Mouse (Mus musculus) heart, postnatal 0 days (tissue): ENCODE results near the gene Add3. TPM values are rescaled to one million over a fixed set of nuclear protein-coding genes. Genes with fewer than 3 reads are reported as not detected.

ENCODE experiments used
- ATAC-seq: fragments of 200-750 bp; cut with Nextera tagmentation; 2 replicates; pipeline ENCODE4 v1.8.0; 2017; ENCODE audit warnings: low read depth, moderate number of reproducible peaks, moderate library complexity; ENCODE audit not compliant: insufficient read depth
- DNase-seq: peaks from one replicate; pipeline ENCODE4 v3.0.0-alpha.2; 2016; ENCODE audit warnings: low spot score
- H3K27ac ChIP-seq: fragments of 300-500 bp; sonication (generic); 2 replicates; pipeline ENCODE4 v1.5.1; 2014; ENCODE audit warnings: low read depth, mild to moderate bottlenecking
- H3K27me3 ChIP-seq: fragments of 300-500 bp; sonication (generic); 2 replicates; pipeline ENCODE4 v1.6.1; 2014; ENCODE audit warnings: low read length, mixed read lengths; ENCODE audit not compliant: control insufficient read depth, insufficient read depth
- H3K36me3 ChIP-seq: fragments of 300-500 bp; sonication (generic); replicated peaks from 2 replicates; pipeline ENCODE4 v1.6.1; 2014; ENCODE audit warnings: low read length, mixed read lengths; ENCODE audit not compliant: control insufficient read depth, insufficient read depth
- H3K4me1 ChIP-seq: fragments of 300-500 bp; sonication (generic); 2 replicates; pipeline ENCODE4 v1.6.1; 2014; ENCODE audit warnings: antibody characterized with exemption; ENCODE audit not compliant: control insufficient read depth, insufficient read depth
- H3K4me2 ChIP-seq: fragments of 300-500 bp; sonication (generic); 2 replicates; pipeline ENCODE4 v1.6.1; 2014; ENCODE audit warnings: low read depth, mild to moderate bottlenecking, low read length, moderate library complexity
- H3K4me3 ChIP-seq: fragments of 300-500 bp; sonication (generic); 2 replicates; pipeline ENCODE4 v1.5.1; 2014; ENCODE audit warnings: low read depth, low read length
- H3K9ac ChIP-seq: fragments of 300-500 bp; sonication (generic); replicated peaks from 2 replicates; pipeline ENCODE4 v1.6.1; 2014; ENCODE audit warnings: low read depth, low read length, mixed read lengths
- H3K9me3 ChIP-seq: fragments of 300-500 bp; sonication (generic); replicated peaks from 2 replicates; pipeline ENCODE4 v1.6.1; 2016; ENCODE audit warnings: low read length; ENCODE audit not compliant: control insufficient read depth
- CTCF ChIP-seq: IDR thresholded peaks from 2 replicates; pipeline ENCODE4 v1.5.1; 2016; ENCODE audit warnings: antibody characterized with exemption, control low read depth, low read depth
- EP300 ChIP-seq: IDR thresholded peaks from 2 replicates; pipeline ENCODE4 v1.6.1; 2016; ENCODE audit warnings: antibody characterized with exemption, low read depth
- WGBS: fragments of 180-500 bp; shearing (Covaris S2); extraction: QIAGEN DNeasy Blood & Tissue Kit; methylation state at CpG from one replicate; pipeline ENCODE4 v1.1.7; 2014; 5-methylcytosine and 5-hydroxymethylcytosine counted together
- polyA plus RNA-seq: library from polyadenylated mRNA; unstranded; fragments of >200 nt; fragmentation: Nextera tagmentation; extraction: Ambion mirVana; gene quantifications from 2 replicates; pipeline ENCODE4 v1.2.1, GENCODE M21; 2015
- total RNA-seq: library from RNA; depleted of rRNA; stranded (reverse); fragments of >200 nt; gene quantifications from 2 replicates; pipeline ENCODE4 v1.2.3, GENCODE M21; 2014; ENCODE audit warnings: low replicate concordance

Gene Add3
- total and polyA plus RNA-seq, 2 experiments from 2014 or later, result 62.1 to 82.9 TPM

DNA sequence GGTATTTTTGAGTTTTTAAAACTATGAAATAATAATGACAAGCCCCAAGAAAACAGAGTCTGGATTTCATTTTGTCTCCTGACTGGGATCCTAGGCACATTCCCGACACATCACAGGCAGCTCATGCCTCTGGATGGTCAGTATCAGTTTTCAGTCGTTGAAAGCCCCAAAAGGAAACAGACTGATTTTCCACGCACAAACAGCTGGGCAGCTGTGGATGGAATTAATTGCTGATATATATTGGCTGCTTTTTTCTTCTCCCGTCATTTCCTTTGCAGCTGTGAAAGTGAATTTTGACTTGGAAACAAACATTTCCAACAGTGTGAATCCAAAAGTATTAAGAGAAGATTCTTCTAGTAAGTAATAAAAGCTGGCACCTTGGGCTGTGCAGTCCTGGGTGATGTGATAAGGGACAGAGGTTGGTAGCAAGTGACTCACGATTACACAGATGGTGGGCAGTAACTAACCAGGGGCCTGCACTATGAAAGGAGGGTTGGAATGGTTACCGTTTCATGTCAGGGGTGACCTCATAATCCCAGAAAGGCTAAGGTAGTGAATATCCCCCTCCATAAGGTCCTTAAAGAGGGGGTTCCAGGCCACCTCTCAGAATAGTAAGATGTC lies 51.7 kb downstream of the Add3 start:
- Histone ChIP-seq H3K4me2 (0 out of 2 replicates have a peak overlapping the region, but pooled peaks have one; percentile 24), H3K4me1 (peaks cover 76% of the 10 kb centered on the region)

DNA sequence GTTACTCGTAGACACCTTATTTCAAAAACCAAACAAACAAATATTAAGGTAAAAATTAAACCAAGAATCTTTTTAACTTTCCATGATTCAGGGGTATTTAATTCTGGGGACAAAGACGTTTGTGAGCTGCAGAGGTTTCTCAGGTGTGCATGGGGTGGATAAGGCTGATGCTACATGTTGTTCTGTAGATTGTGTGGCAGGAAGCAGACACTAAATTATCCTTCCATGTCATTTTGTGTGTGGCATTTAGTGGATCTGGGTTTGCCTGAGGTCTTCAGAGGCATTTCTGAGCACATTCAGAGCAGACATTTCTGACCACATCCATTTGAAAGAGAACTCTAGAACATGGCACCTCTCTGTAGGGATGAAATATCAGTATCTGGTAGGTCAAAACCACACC lies 52.9 kb downstream of the Add3 start:
- no peak overlapping the region for H3K4me2 ChIP-seq
- H3K27ac ChIP-seq, result peak overlapping the region; percentile 88
- no peak overlapping the region for H3K4me3 ChIP-seq
- no peak overlapping the region for H3K9ac ChIP-seq
- TF ChIP-seq EP300 (no peak), CTCF (no peak)
- no peak for ATAC-seq
- peaks cover 74% of the 10 kb centered on the region for H3K4me1 ChIP-seq
- no peak for DNase-seq
- WGBS, result 76% methylated on average over 2 of the region's 2 CpGs
- no peaks in the 10 kb centered on the region for H3K27me3 ChIP-seq
- H3K9me3 ChIP-seq, result no peaks in the 10 kb centered on the region
- no peaks in the 10 kb centered on the region for H3K36me3 ChIP-seq

More for the DNA sequence above, 51.7 kb downstream of the Add3 start:
- no peak for TF ChIP-seq EP300
- TF ChIP-seq CTCF, result no peak
- Histone ChIP-seq H3K9me3 (no peaks in the 10 kb centered on the region), H3K27me3 (no peaks in the 10 kb centered on the region), H3K36me3 (no peaks in the 10 kb centered on the region), H3K9ac (no peak overlapping the region), H3K27ac (peak overlapping the region; percentile 81), H3K4me3 (no peak overlapping the region)
- peak; percentile 45 for DNase-seq
- ATAC-seq, result no peak
- WGBS, result 11% methylated on average over 6 of the region's 6 CpGs

DNA sequence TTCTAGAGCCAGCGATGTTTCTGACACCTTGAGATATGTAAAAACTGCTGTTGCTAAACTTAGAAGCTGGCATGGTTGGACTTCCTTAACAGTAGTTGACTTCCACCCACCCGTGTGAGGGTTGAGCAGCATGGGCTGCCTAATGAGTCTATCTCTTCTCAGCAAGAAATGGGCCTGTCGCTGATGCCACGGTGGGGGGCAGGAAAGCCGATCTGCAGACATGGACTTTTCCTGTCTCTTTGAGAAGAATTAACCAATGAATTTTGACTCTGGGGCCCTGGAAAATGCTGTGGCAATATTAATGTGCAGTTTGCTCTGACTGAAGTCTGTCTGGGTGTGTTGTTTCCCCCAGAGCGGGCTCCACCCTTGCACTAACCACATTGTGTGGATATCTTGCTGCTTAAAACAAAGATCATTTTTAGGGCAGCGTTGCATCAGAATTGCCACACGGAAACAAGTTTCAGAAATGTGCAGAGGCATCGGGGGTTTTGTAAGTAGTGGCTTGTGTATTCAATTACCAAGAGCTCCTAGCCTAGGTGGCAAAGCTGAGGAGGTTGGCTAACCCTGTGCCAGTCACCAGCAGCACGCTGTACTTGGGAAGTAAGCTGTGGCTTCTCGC lies 53.8 kb downstream of the Add3 start:
- Histone ChIP-seq H3K4me2 (peak overlapping the region; percentile 54), H3K4me1 (peaks cover 74% of the 10 kb centered on the region), H3K36me3 (0 out of 2 replicates have a peak, but pooled peaks cover under 1% of the 10 kb centered on the region), H3K9ac (peak overlapping the region; percentile 50), H3K27ac (peak overlapping the region; percentile 88), H3K27me3 (no peaks in the 10 kb centered on the region), H3K9me3 (no peaks in the 10 kb centered on the region), H3K4me3 (peak overlapping the region; percentile 26; the same call in 1 of the 2 replicates)
- 0 out of 2 replicates have a peak, but pooled peaks have one; percentile 31 for ATAC-seq
- TF ChIP-seq EP300 (no peak), CTCF (no peak)
- 19% methylated on average over 11 of the region's 11 CpGs for WGBS
- DNase-seq, result peak; percentile 61

DNA sequence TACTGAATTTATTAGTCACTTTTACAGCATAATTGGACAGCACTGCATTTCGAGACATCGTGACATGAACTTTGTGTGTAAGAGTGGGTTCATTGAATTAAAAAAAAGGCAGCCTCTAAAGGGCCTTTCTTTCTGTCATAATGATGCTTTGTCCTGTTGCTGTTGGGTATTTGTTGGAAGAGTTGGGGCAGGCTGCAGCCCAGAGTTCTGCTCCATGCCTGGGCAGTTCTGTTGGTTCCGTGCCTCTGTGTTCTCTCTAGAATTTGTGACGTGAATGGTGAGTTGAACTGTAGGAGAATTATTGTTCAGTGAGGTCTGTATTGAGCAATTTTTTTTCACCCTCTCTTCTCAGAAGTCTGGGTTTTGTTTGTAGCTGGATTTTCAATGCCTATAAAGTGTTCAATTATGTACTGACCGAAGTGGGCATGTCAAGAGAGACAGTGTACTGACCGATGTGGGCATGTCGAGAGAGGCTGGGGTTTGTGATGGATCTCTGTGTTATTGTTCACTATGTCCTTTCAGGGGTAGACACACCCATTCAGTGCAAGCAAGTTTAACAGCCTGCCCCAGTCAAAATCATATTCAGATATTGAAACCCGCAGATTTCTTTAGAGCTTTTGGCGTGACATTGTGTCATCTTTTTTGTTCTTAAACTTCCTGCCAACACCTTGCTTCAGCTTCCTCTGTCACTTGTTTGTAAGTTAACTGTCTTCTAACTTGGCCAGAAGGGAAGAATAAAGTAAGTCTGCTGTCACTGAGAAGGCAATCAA lies 54.7 kb downstream of the Add3 start:
- H3K4me3 ChIP-seq, result peak overlapping the region; percentile 26; the same call in 1 of the 2 replicates
- peak overlapping the region; percentile 50; the same call in 1 of the 2 replicates for H3K9ac ChIP-seq
- H3K27ac ChIP-seq, result peak overlapping the region; percentile 88
- 62% methylated on average over 9 of the region's 9 CpGs for WGBS
- H3K36me3 ChIP-seq, result peaks cover 9% of the 10 kb centered on the region; the same call in 1 of the 2 replicates
- ATAC-seq (no peak), DNase-seq (no peak)
- peak overlapping the region; percentile 54 for H3K4me2 ChIP-seq
- peaks cover 69% of the 10 kb centered on the region for H3K4me1 ChIP-seq
- TF ChIP-seq CTCF, result no peak
- no peak for TF ChIP-seq EP300
- H3K27me3 ChIP-seq, result no peaks in the 10 kb centered on the region
- H3K9me3 ChIP-seq, result no peaks in the 10 kb centered on the region

DNA sequence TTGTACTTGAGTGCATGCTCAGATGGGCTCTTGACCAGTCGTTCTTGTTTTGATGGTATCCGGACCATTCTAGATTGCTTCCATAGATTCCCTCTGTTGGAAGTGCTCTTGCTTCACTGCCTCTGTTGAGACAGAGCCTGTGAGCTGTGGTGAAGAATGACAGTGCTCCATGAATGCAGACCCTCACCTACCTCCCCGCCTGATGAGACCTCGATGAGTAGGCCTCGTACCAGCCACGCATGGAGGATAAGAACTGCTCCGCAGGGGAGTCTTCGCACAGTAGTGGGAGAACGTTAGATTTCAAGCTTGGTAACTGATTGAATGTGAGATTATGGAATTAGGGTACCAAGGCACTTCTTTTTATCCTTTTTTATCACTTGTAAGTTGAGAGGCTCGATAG lies 56.7 kb downstream of the Add3 start:
- Histone ChIP-seq H3K4me3 (no peak overlapping the region), H3K4me1 (peaks cover 51% of the 10 kb centered on the region), H3K9ac (no peak overlapping the region), H3K4me2 (no peak overlapping the region), H3K27me3 (no peaks in the 10 kb centered on the region), H3K27ac (no peak overlapping the region), H3K36me3 (peaks cover 9% of the 10 kb centered on the region; the same call in 1 of the 2 replicates), H3K9me3 (no peaks in the 10 kb centered on the region)
- ATAC-seq (no peak), DNase-seq (no peak)
- 87% methylated on average over 10 of the region's 10 CpGs for WGBS
- no peak for TF ChIP-seq CTCF
- TF ChIP-seq EP300, result no peak
